In the genomic region with DNA sequence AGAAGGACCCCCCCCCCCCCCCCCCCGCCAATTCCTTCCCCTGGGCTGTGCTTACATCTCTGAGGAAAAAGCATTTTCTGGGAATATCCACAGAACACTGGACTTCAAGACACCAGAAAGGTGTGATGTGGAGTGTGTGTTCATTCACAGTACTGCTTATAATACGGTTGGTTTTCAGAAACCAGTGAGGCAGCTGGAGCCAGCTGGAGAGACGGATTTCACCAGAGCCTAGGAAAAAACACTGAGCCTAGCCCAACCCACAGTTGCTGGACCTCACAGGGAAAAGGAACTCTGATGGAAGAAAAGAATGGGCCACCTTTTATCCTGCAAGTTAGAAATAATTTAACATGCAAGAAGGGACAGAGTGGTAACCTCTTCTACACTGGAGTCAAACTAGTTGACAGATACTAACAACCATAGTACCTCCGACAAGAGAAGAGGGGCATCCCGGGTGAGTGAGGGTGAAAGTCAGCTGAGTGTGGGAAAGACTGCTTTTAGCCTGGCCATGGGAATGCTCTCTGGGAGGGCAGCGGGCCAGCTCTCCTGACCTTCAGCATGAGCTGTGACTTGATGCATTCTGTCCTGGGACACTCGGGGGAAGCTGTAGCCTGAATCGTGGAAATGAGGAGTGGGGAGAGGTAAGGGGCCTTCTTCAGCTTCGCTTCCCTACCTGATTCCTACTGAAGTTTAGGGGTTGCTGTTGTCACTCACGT, we compare ENCODE assay signal across 11 mouse cellular contexts. TPM values are rescaled to one million over a fixed set of nuclear protein-coding genes. Genes with fewer than 3 reads are reported as not detected.
DNase-seq lines count a peak whose midpoint lies in the region; ATAC-seq and TF ChIP-seq lines count a peak whose summit lies in the region.
"Had no signal": no experiment of that assay in that cellular context is flagged by ENCODE, and none has a peak within 500 bp of the region (broad histone marks: within the 10 kb centered on the region; RNA-seq: fewer than 3 reads in every experiment).

No protein-coding gene starts in this region.

- no peak overlapping the region for H3K9ac ChIP-seq in heart, embryonic 15.5 days
- H3K9ac ChIP-seq in forebrain, embryonic 12.5 days, result no peak overlapping the region
- H3K9ac ChIP-seq: embryonic facial prominence, embryonic 15.5 days; liver, embryonic 13.5 days had no signal

- no peaks in the 10 kb centered on the region for H3K27me3 ChIP-seq in heart, embryonic 15.5 days
- H3K27me3 ChIP-seq in forebrain, embryonic 12.5 days, result no peaks in the 10 kb centered on the region
- no peaks in the 10 kb centered on the region for H3K27me3 ChIP-seq in thymus, adult 2 months (ENCODE audit: control insufficient read depth, insufficient read depth, low read length)
- H3K27me3 ChIP-seq: embryonic facial prominence, embryonic 15.5 days; liver, embryonic 13.5 days had no signal

- no peak for TF ChIP-seq POLR2A in thymus, adult 2 months (IDR thresholded peaks at IDR 0.05; ENCODE audit: control insufficient read depth, extremely low read depth, insufficient read depth, low read length, poor library complexity)

- H3K36me3 ChIP-seq in heart, embryonic 15.5 days, result peaks cover 7% of the 10 kb centered on the region; the same call in 1 of the 2 replicates
- 0 out of 2 replicates have a peak, but pooled peaks cover 3% of the 10 kb centered on the region for H3K36me3 ChIP-seq in forebrain, embryonic 12.5 days (replicated peaks)
- H3K36me3 ChIP-seq in thymus, adult 2 months (ENCODE audit: control insufficient read depth, insufficient read depth, low read length), result no peaks in the 10 kb centered on the region

- H3K4me3 ChIP-seq in heart, embryonic 15.5 days, result no peak overlapping the region
- no peak overlapping the region for H3K4me3 ChIP-seq in forebrain, embryonic 12.5 days (replicated peaks)
- no peak overlapping the region for H3K4me3 ChIP-seq in thymus, adult 2 months (ENCODE audit: control insufficient read depth, insufficient read depth, low read length)
- H3K4me3 ChIP-seq: embryonic facial prominence, embryonic 15.5 days; liver, embryonic 13.5 days; myocyte had no signal

- H3K9me3 ChIP-seq in heart, embryonic 15.5 days (replicated peaks), result peaks cover 3% of the 10 kb centered on the region; the same call in 1 of the 2 replicates
- H3K9me3 ChIP-seq in forebrain, embryonic 12.5 days, result peaks cover 4% of the 10 kb centered on the region; the same call in 1 of the 2 replicates
- H3K9me3 ChIP-seq: embryonic facial prominence, embryonic 15.5 days had no signal

- 54% methylated on average over 10 of the region's 10 CpGs for WGBS in heart, embryonic 15.5 days
- WGBS in forebrain, embryonic 12.5 days, result 83% methylated on average over 10 of the region's 10 CpGs
- 93% methylated on average over 10 of the region's 10 CpGs for WGBS in thymus, adult 2 months

- peak overlapping the region; percentile 14 for H3K27ac ChIP-seq in heart, embryonic 15.5 days
- no peak overlapping the region for H3K27ac ChIP-seq in forebrain, embryonic 12.5 days
- no peak overlapping the region for H3K27ac ChIP-seq in thymus, adult 2 months (ENCODE audit: control insufficient read depth, insufficient read depth, low read length)
- H3K27ac ChIP-seq: embryonic facial prominence, embryonic 15.5 days; liver, embryonic 13.5 days had no signal

- peak; percentile 35 for DNase-seq in urinary bladder, postnatal 14 days (ENCODE audit: low spot score)
- no peak for DNase-seq in urinary bladder, adult 2 months (ENCODE audit: low spot score)
- DNase-seq in kidney, postnatal 4 days, result peak; percentile 71 to 74
- no peak for DNase-seq in thymus, adult 2 months
- DNase-seq in spleen, adult 12 weeks (ENCODE audit: low spot score), result no peak
- DNase-seq in c-Kit-positive CD71-positive TER-119-positive erythroid progenitor cells, embryonic 14.5 days (ENCODE audit: low spot score), result no peak
- DNase-seq: liver, embryonic 13.5 days had no signal

- no peak for TF ChIP-seq CTCF in thymus, adult 2 months (IDR thresholded peaks at IDR 0.05; ENCODE audit: borderline replicate concordance, control insufficient read depth, extremely low read depth, insufficient read depth, low read length, poor library complexity)

- no peak overlapping the region for H3K4me2 ChIP-seq in heart, embryonic 15.5 days
- no peak overlapping the region for H3K4me2 ChIP-seq in forebrain, embryonic 12.5 days
- H3K4me2 ChIP-seq: embryonic facial prominence, embryonic 15.5 days; liver, embryonic 13.5 days had no signal

- ATAC-seq in heart, embryonic 15.5 days (replicated peaks; ENCODE audit: insufficient number of reproducible peaks, insufficient read depth, low FRiP score, low read depth), result peak; percentile 60
- no peak for ATAC-seq in forebrain, embryonic 12.5 days (ENCODE audit: low FRiP score)

- peaks cover 8% of the 10 kb centered on the region for H3K4me1 ChIP-seq in heart, embryonic 15.5 days (replicated peaks)
- no peaks in the 10 kb centered on the region for H3K4me1 ChIP-seq in forebrain, embryonic 12.5 days
- no peaks in the 10 kb centered on the region; the same call in 1 of the 2 replicates for H3K4me1 ChIP-seq in thymus, adult 2 months (replicated peaks; ENCODE audit: control insufficient read depth, insufficient read depth, low read length)
- H3K4me1 ChIP-seq: embryonic facial prominence, embryonic 15.5 days had no signal

RNA-seq across cellular contexts. Expression of a gene that starts 37.6 kb away (rescaled TPM):
- 3.7 and 5.0 TPM in 2 replicates for polyA plus RNA-seq in urinary bladder, adult 2 months (2012; rRNA removed)
- 1.7 and 2.7 TPM in 2 replicates for polyA plus RNA-seq in heart, embryonic 15.5 days (2015; fragmentation: Nextera tagmentation; extraction: Ambion mirVana)
- polyA plus RNA-seq in forebrain, embryonic 12.5 days (2016; fragmentation: Nextera tagmentation; extraction: Ambion mirVana), result 1.7 and 2.2 TPM in 2 replicates
- polyA plus RNA-seq in thymus, adult 2 months (2012; rRNA removed), result 1.1 and 1.5 TPM in 2 replicates

RNA-seq across cellular contexts. Expression of a gene that starts 47.3 kb away (rescaled TPM):
- polyA plus RNA-seq in urinary bladder, adult 2 months (2012; rRNA removed), result 18.9 and 20.1 TPM in 2 replicates
- polyA plus RNA-seq in heart, embryonic 15.5 days (2015; fragmentation: Nextera tagmentation; extraction: Ambion mirVana), result 14.3 and 18.5 TPM in 2 replicates
- polyA plus RNA-seq in forebrain, embryonic 12.5 days (2016; fragmentation: Nextera tagmentation; extraction: Ambion mirVana), result 50.3 and 50.7 TPM in 2 replicates
- 24.7 and 27.6 TPM in 2 replicates for polyA plus RNA-seq in thymus, adult 2 months (2012; rRNA removed)

Comparison
In these comparisons a context has a peak if more than half of its experiments do, and no peak if none do; other contexts are left out.
1. DNase-seq: peak in urinary bladder, postnatal 14 days (single experiment) and kidney, postnatal 4 days (2 of 2); none in urinary bladder, adult 2 months (single experiment), thymus, adult 2 months (single experiment), spleen, adult 12 weeks (single experiment) and c-Kit-positive CD71-positive TER-119-positive erythroid progenitor cells, embryonic 14.5 days (single experiment).